Mouse (Mus musculus) midbrain, postnatal 0 days (tissue): ENCODE results near the gene Hpgd. TPM values are rescaled to one million over a fixed set of nuclear protein-coding genes. Genes with fewer than 3 reads are reported as not detected.

Source experiments
- ATAC-seq: fragments of 200-750 bp; cut with Nextera tagmentation; 2 replicates; pipeline ENCODE4 v1.8.0; 2017; ENCODE audit warnings: moderate number of reproducible peaks, mild to moderate bottlenecking, moderate TSS enrichment, moderate library complexity; ENCODE audit not compliant: low FRiP score
- DNase-seq: peaks from one replicate; pipeline ENCODE4 v3.0.0-alpha.2; 2015; ENCODE audit warnings: low spot score
- H3K27ac ChIP-seq: fragments of 300-500 bp; sonication (generic); 2 replicates; pipeline ENCODE4 v1.5.1; 2014; ENCODE audit warnings: low read depth, mild to moderate bottlenecking, low read length, mixed read lengths
- H3K27me3 ChIP-seq: fragments of 300-500 bp; sonication (generic); 2 replicates; pipeline ENCODE4 v1.6.1; 2014; ENCODE audit warnings: low read length, control low read depth, mixed read lengths; ENCODE audit not compliant: insufficient read depth
- H3K36me3 ChIP-seq: fragments of 300-500 bp; sonication (generic); 2 replicates; pipeline ENCODE4 v1.6.1; 2014; ENCODE audit warnings: low read length, control low read depth, mixed read lengths; ENCODE audit not compliant: insufficient read depth
- H3K4me1 ChIP-seq: fragments of 300-500 bp; sonication (generic); 2 replicates; pipeline ENCODE4 v1.6.1; 2014; ENCODE audit warnings: mild to moderate bottlenecking, control low read depth, antibody characterized with exemption, low read length, mixed read lengths; ENCODE audit not compliant: insufficient read depth
- H3K4me2 ChIP-seq: fragments of 300-500 bp; sonication (generic); 2 replicates; pipeline ENCODE4 v1.6.1; 2014; ENCODE audit warnings: low read depth, mild to moderate bottlenecking, low read length, mixed read lengths; ENCODE audit not compliant: poor library complexity, severe bottlenecking
- H3K4me3 ChIP-seq: fragments of 300-500 bp; sonication (generic); 2 replicates; pipeline ENCODE4 v1.5.1; 2014; ENCODE audit warnings: low read depth, mild to moderate bottlenecking, low read length, moderate library complexity
- H3K9ac ChIP-seq: fragments of 300-500 bp; sonication (generic); replicated peaks from 2 replicates; pipeline ENCODE4 v1.6.1; 2014; ENCODE audit warnings: mild to moderate bottlenecking, low read length, moderate library complexity, mixed read lengths; ENCODE audit not compliant: poor library complexity, severe bottlenecking
- H3K9me3 ChIP-seq: fragments of 300-500 bp; sonication (generic); 2 replicates; pipeline ENCODE4 v1.6.1; 2016; ENCODE audit warnings: low read length, control low read depth
- CTCF ChIP-seq: IDR thresholded peaks from 2 replicates; pipeline ENCODE4 v1.5.1; 2016; ENCODE audit warnings: antibody characterized with exemption, mild to moderate bottlenecking
- WGBS: fragments of 180-500 bp; shearing (Covaris S2); extraction: QIAGEN DNeasy Blood & Tissue Kit; methylation state at CpG from one replicate; pipeline ENCODE4 v1.1.7; 2014; 5-methylcytosine and 5-hydroxymethylcytosine counted together
- polyA plus RNA-seq: library from polyadenylated mRNA; unstranded; fragments of >200 nt; fragmentation: Nextera tagmentation; extraction: Ambion mirVana; gene quantifications from 2 replicates; pipeline ENCODE4 v1.2.1, GENCODE M21; 2015
- total RNA-seq: library from RNA; depleted of rRNA; stranded (reverse); fragments of >200 nt; gene quantifications from 2 replicates; pipeline ENCODE4 v1.2.3, GENCODE M21; 2014

Gene Hpgd
- total and polyA plus RNA-seq, 2 experiments from 2014 or later = 3.6 to 6.7 TPM

DNA sequence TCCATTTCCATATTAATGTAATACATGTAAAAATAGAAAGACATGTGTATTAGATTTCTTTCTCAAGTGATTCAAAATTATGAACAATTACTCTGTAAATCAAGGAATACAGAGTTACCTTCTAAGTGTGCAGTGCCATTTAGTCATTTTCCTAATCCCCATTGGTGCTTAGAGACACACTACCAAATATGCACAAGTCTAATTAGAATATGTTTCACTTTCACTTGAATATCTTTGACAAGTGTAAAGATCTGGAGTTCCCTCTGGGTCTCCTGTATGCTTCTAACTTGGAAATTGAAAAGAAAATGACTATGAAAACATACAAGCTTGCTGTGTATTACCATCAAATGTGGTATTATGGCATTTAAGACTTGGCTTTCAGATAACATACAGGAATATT lies 19.1 kb upstream of the Hpgd start:
- no peaks in the 10 kb centered on the region for H3K4me1 ChIP-seq
- no peak overlapping the region for H3K9ac ChIP-seq
- no peaks in the 10 kb centered on the region for H3K9me3 ChIP-seq
- DNase-seq = no peak
- no peak overlapping the region for H3K4me2 ChIP-seq
- TF ChIP-seq CTCF = no peak
- no peak overlapping the region for H3K27ac ChIP-seq
- H3K27me3 ChIP-seq = no peaks in the 10 kb centered on the region
- H3K4me3 ChIP-seq = no peak overlapping the region
- ATAC-seq = no peak
- no peaks in the 10 kb centered on the region for H3K36me3 ChIP-seq

DNA sequence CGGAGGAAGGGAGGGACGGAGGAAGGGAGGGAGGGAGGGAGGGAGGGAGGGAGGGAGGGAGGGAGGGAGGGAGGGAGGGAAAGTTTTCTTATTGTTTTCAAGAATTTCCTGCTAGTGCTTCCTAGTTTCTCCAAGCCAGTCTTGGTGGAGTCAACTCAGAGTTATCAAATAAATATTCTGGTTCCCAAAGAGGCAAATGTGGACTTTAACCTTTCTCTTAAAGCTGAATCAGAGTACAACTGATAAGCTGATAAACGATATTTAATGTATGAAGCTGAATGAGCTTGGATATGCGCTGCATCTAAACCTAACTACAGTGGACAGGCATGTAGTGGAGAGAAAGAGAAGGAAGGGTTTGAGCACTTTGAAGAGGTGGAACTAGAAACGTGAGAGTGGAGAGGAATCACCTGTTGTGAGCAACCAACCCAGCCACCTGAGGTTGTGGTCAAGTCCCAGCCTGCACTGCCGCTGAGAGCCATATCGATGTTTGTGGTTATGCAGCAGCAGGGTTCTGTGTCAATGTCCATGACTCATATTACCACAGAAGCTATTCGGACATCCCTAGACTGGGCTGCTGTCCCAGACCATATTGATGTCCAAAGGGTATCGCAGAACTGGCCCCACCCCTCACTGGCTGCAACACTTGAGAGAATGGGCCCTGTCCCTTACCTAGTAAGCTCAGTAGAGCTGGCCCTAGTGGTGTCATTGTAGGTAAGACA lies 16.4 kb upstream of the Hpgd start:
- no peak for DNase-seq
- no peak for ATAC-seq
- H3K9me3 ChIP-seq = no peaks in the 10 kb centered on the region
- H3K9ac ChIP-seq = no peak overlapping the region
- no peak for TF ChIP-seq CTCF
- H3K4me2 ChIP-seq = no peak overlapping the region
- 94% methylated on average over 7 of the region's 9 CpGs for whole genome bisulfite sequencing
- no peaks in the 10 kb centered on the region for H3K4me1 ChIP-seq
- no peaks in the 10 kb centered on the region for H3K27me3 ChIP-seq
- H3K36me3 ChIP-seq = no peaks in the 10 kb centered on the region
- no peak overlapping the region for H3K4me3 ChIP-seq
- H3K27ac ChIP-seq = no peak overlapping the region

GRCm38 (mm10) chr8:56278545-56279063 lies 15.8 kb upstream of the Hpgd start:
- H3K4me3 ChIP-seq = no peak overlapping the region
- DNase-seq (no peak), ATAC-seq (no peak)
- no peak overlapping the region for H3K27ac ChIP-seq
- H3K9me3 ChIP-seq = no peaks in the 10 kb centered on the region
- H3K9ac ChIP-seq = no peak overlapping the region
- no peaks in the 10 kb centered on the region for H3K36me3 ChIP-seq
- H3K4me1 ChIP-seq = no peaks in the 10 kb centered on the region
- 76% methylated on average over 2 of the region's 2 CpGs for WGBS
- no peak for TF ChIP-seq CTCF
- H3K27me3 ChIP-seq = no peaks in the 10 kb centered on the region
- H3K4me2 ChIP-seq = no peak overlapping the region

DNA sequence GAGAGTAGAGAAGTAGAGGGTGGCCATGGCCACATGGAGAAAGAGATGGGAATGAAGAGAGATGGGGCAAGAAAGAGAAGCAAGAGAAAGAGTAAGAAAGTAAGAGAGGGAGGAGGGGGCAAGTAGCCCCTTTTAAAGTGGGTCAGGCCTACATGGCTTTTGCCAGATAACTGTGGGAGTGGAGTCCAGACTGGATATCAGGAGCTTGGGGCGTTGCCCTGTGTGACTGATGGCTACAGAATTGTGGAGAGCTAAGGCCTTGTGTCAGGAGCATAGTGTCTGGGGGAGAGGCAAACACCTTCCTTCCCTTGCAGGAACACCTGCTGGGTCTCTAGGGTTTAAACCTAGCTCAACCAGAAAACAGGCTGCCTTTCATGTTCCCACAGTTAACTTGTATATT lies 10.4 kb upstream of the Hpgd start:
- 75% methylated on average over 1 of the region's 1 CpGs for WGBS
- TF ChIP-seq CTCF = no peak
- ATAC-seq = no peak

GRCm38 (mm10) chr8:56284957-56285356 lies 9.4 kb upstream of the Hpgd start:
- H3K4me3 ChIP-seq = no peak overlapping the region
- H3K9me3 ChIP-seq = no peaks in the 10 kb centered on the region
- no peak overlapping the region for H3K4me2 ChIP-seq
- no peak for TF ChIP-seq CTCF
- no peaks in the 10 kb centered on the region for H3K27me3 ChIP-seq
- H3K9ac ChIP-seq = no peak overlapping the region
- no peaks in the 10 kb centered on the region for H3K36me3 ChIP-seq
- no peak overlapping the region for H3K27ac ChIP-seq
- 52% methylated on average over 3 of the region's 3 CpGs for WGBS
- ATAC-seq (no peak), DNase-seq (no peak)
- H3K4me1 ChIP-seq = no peaks in the 10 kb centered on the region

More for the DNA sequence above, 10.4 kb upstream of the Hpgd start:
- H3K4me2 ChIP-seq = no peak overlapping the region
- no peak overlapping the region for H3K9ac ChIP-seq
- no peak overlapping the region for H3K27ac ChIP-seq
- no peak overlapping the region for H3K4me3 ChIP-seq
- no peaks in the 10 kb centered on the region for H3K27me3 ChIP-seq
- H3K4me1 ChIP-seq = no peaks in the 10 kb centered on the region
- no peak for DNase-seq
- H3K9me3 ChIP-seq = no peaks in the 10 kb centered on the region
- no peaks in the 10 kb centered on the region for H3K36me3 ChIP-seq

DNA sequence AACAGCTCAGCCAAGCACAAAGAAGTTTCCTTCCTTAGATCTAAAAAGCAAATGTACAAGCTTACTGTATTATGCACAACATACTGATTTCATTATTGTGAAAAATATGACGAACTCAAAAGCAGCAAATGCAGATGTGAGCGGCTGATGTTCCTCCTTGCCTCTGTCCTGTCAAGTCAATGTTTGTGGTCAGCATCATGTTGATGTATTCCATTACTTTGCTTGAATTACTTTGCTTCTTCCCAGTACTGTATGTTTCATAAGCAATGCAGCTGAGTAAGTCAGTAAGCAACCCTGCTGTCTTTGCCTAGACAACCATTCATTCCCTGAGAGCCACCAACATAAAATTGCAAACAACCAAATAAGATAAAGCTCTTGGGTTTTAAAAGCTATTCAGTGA lies 7.7 kb upstream of the Hpgd start:
- no peak for TF ChIP-seq CTCF
- no peaks in the 10 kb centered on the region for H3K36me3 ChIP-seq
- no peaks in the 10 kb centered on the region for H3K9me3 ChIP-seq
- DNase-seq (no peak), ATAC-seq (no peak)
- no peaks in the 10 kb centered on the region for H3K4me1 ChIP-seq
- no peak overlapping the region for H3K4me2 ChIP-seq
- H3K9ac ChIP-seq = no peak overlapping the region
- WGBS = 68% methylated on average over 2 of the region's 2 CpGs
- no peak overlapping the region for H3K27ac ChIP-seq
- no peaks in the 10 kb centered on the region for H3K27me3 ChIP-seq
- no peak overlapping the region for H3K4me3 ChIP-seq
